Mouse (Mus musculus) left cerebral cortex, adult 11 months (tissue): Measurements from ENCODE around the gene Qtrt1.

Experiments
- DNase-seq: peaks from one replicate; pipeline ENCODE4 v3.0.0; 2022; ENCODE audit warnings: low spot score

Qtrt1 gene

DNA sequence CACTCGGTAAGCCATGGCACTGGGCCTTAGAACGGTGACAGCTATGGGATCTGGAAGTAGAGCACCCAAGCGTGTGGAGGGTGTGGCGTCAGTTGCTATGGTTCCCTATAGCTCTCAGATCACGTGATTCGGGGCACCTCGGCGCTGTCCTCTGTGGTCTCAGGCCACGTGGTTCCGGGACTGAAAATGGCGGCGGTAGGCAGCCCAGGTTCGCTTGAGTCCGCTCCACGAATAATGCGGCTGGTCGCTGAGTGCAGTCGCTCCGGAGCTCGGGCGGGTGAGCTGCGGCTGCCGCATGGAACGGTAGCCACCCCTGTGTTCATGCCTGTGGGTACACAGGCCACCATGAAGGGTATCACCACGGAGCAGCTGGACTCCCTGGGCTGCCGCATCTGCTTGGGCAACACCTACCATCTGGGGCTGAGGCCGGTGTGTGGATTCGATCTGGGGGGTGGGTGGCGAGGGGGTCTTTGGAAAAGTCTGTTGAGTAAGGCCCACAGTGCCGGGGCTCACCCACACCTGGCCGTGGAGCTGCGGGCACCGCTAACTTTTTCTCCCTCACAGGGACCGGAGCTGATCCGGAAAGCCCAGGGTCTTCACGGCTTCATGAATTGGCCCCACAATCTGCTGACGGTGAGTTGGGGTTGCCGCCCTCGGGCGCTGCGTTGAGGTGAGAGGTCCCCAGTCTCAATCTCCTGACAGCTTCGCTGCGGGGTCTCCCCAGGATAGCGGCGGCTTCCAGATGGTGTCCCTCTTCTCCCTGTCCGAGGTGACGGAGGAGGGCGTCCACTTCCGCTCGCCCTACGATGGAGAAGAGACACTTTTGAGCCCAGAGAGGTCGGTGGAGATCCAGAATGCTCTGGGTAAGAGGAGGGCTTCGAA is at the start of gene Qtrt1:
TSS of gene Qtrt1 (plus strand) at position 169 of the 882 bp plus-strand sequence.
- DNase-seq = peak; percentile 89

DNA sequence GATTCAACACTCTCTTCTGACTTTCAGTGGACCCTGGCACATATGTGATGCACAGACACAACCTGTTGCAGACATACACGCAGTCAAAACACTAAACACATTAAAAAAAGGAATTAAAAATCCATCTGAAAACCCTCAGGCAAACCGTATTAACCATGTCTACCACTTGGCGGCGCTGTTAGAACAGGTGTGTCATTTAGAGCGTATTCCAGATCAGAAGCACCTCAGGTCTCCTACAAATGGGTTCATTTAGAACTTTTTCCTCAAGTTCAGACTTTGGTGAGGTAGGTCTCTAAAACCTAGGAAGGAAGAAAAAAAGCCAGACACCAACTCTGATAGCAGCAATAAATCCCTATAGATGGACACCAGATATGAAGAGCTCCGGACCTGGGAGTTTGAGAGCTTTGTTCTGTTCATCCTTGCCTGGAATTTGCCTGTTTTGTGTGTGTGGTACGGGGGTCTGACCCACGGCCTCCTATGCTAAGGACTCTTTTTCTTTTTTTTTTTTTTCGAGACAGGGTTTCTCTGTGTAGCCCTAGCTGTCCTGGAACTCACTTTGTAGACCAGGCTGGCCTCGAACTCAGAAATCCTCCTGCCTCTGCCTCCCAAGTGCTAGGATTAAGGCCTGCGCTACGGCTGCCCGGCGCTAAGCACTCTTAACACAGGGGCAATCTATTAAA is 45.0 kb upstream of the Qtrt1 start:
- DNase-seq = peak; percentile 66

DNA sequence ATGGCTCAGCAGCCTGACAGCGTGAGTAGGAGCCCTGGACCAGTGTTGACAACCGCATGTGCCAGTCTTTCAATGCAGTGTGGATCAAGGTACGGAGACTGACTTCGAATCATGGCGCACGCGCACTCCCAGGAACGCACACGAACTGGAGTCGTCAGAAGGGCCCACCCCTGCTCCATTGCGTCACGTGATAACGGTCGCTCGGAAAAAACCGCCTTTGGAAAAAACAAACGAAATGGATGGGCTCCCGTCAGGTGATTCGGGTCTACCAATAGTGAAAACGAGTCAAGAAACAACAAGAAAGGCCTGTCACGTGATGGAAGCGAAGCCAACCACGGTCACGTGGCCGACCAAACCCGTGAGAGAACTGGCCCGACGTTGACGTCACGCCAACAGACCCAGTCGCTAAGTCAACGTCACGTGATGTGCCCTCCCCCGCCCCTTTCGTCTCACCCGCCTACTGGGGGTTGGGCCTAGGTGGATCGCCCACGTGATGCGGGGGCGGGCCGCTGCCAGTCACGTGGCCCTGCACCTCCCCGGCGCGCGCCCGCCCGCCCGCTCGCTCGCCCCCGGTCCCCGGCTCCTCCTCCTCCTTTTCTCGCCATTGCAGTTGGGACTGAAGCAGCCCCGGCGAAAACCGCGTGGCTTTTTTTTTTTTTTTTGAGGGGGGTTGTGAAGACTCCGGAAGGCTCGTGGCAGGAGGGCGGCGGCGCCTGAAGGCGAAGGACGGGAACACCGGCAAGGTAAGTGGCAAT is 44.1 kb upstream of the Qtrt1 start, which contains the start of gene Ilf3:
TSS of gene Ilf3 (plus strand) at position 515 of the 755 bp plus-strand sequence.
- DNase-seq = peak; percentile 100

GRCm38 (mm10) chr9:21368131-21368584 is 43.5 kb upstream of the Qtrt1 start:
- DNase-seq = peak; percentile 48

GRCm38 (mm10) chr9:21369080-21369479 is 42.6 kb upstream of the Qtrt1 start:
- no peak for DNase-seq

GRCm38 (mm10) chr9:21370876-21371275 is 40.8 kb upstream of the Qtrt1 start:
- DNase-seq = no peak

- no peak for DNase-seq
These were observed 39.1 kb upstream of the Qtrt1 start for GRCm38 (mm10) chr9:21372508-21372907.

DNA sequence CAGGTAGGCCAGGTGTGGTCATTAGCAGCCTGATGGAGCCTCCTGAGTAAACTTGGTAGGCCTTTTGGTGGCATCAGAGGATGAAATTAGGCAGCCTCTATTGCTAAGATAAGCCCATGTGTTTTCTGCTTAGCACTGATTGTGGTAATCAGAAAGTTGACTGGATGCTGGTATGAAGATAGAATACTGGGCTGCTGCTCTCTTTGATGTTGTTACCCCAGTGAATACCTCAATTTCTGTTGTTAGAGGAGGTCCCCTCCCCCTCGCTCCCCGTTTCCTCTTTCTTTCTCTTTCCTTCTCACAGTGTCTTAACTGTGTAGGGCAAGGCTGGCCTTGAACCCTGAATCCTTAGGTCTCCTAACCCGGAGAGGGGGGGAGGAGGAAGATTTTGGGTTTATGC is 32.4 kb upstream of the Qtrt1 start:
- DNase-seq = no peak

DNA sequence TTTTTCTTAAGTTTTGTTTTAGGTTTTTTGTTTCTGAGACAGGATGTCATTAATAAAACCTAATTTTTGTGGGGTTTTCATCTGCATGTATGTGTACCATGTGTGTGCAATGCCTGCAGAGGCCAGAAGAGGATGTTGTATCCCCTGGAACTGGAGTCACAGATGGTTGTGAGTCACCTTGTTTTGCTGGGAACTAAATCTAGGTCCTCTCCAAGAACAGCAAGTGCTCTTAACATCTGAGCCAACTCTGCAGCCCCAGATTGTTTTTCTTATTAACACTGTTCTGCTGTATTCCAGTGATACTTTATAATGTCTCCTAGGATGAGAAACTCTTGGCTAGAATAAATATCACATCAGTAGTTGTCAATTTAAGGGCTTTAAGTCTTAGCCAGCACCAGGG is 30.8 kb upstream of the Qtrt1 start:
- DNase-seq = no peak

DNA sequence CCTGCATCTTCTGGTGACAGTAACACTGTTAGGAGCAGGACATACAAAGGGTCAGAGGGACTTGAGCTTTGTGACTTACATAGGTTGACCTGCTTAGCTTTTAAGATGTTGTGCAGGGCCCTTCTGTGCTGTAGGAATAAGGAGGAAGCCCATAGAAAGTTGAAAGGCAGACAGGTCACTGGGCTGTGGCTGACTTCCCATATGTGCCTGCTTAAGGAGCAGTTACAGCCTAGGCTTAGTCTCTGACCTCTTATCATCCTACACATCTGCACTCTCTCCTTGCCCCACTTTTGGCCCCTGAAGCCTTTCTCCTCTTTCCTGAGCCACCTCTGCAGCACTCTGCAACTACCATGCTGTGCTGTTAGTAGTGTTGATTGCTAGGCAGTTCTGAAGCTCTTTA is 27.7 kb upstream of the Qtrt1 start:
- DNase-seq = no peak

GRCm38 (mm10) chr9:21392646-21393175 is 18.9 kb upstream of the Qtrt1 start:
- no peak for DNase-seq

GRCm38 (mm10) chr9:21395692-21396091 is 15.9 kb upstream of the Qtrt1 start:
- DNase-seq = no peak

GRCm38 (mm10) chr9:21397170-21397569 is 14.5 kb upstream of the Qtrt1 start:
- no peak for DNase-seq

GRCm38 (mm10) chr9:21401042-21401441 is 10.6 kb upstream of the Qtrt1 start:
- DNase-seq = no peak

DNA sequence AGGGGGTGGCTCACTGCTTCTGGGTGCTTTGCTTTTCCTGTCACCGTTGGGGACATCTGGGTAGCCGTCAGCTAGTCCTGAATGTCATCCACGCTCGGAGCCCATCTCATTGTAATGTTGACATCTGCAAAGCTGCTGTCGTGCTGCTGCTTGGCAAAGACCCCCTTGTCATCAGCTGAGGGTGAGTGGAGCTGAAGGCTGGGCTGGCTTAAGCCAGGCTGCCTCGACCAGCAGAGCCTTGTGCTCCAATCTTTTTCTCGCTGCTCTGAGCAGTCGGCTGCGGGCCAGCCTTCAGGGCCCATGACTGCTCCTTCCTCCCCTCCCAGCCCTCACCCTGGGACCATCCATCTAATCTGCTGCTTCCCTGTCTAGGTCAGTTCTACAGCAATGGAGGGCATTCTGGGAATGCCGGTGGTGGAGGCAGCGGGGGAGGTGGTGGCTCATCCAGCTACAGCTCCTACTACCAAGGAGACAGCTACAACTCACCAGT is 8.8 kb upstream of the Qtrt1 start:
- no peak for DNase-seq

GRCm38 (mm10) chr9:21403745-21404144 is 7.9 kb upstream of the Qtrt1 start:
- no peak for DNase-seq

- DNase-seq = no peak
These were observed 6.1 kb upstream of the Qtrt1 start for GRCm38 (mm10) chr9:21405525-21405924.

DNA sequence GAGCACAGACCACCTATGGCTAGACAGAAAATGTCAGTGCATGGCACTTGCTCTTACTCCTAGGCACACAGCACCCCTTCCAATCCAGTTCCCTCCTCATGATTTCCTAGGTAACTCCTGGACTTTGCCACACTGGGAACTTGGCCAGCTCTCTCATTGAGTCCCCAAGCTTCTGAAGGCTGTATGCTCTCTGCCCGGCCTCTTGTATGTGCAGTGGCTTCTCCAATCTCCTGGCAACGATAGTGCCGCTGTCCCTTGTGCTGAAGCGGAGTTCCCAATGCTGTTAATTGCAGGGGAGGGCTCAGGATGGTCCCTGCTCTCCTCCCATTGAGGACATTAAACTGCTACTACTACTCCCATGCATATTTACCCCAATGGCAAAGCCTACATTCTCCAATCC is 3.7 kb upstream of the Qtrt1 start:
- no peak for DNase-seq

DNA sequence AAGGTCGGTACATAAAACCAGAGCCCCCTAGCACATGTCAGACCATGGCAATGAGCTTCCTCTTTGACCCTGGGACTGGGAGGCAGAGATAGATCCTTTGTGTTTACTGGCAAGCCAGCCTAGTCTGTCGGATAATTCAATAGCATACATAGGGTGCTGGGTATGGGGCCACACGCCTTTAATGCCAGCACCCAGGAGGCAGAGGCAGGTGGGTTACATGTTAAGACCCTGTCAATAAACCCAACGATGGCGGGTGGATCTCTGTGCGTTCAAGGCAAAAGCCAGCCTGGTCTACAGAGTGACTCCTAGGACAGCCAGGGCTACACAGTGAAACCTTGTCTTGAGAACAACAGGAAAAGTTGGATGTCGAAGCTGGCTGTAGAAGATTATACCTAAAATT is 3.0 kb upstream of the Qtrt1 start:
- no peak for DNase-seq

- DNase-seq = peak; percentile 65
These were observed 1.9 kb upstream of the Qtrt1 start for GRCm38 (mm10) chr9:21409592-21410317.

DNA sequence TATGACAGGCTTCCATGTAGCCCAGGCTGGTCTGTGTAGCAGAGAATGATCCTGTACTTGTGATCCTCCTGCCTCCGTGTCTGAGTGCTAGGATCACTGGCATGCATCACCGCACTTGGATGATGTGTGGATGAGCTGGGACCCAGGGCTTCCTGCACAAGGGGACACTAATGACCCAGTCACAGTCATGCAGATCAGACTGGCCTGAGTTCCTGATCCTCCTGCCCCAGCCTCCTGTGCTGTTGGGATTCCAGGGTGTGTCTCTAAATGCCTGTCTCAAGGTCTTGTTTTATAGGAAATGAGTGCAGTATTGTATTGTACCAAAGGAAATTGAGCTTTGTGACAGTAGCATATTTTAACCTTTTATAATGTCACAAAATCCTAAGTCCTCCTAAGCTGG is 6.2 kb downstream of the Qtrt1 start:
- DNase-seq = no peak
